Mouse (Mus musculus) lung, adult 2 months (tissue): ENCODE data around the gene Olfr591.

ENCODE experiments used
- CTCF ChIP-seq: fragments of 200-500 bp; IDR thresholded peaks from 2 replicates; pipeline ENCODE4 v1.5.1; 2011; ENCODE audit warnings: mild to moderate bottlenecking, low read length, control low read depth; ENCODE audit not compliant: insufficient read depth
- POLR2A ChIP-seq: fragments of 200-500 bp; IDR thresholded peaks from 2 replicates; pipeline ENCODE4 v1.6.1; 2011; ENCODE audit warnings: low read depth, mild to moderate bottlenecking, control low read depth, low read length, borderline replicate concordance; ENCODE audit errors: extremely low read depth

DNA sequence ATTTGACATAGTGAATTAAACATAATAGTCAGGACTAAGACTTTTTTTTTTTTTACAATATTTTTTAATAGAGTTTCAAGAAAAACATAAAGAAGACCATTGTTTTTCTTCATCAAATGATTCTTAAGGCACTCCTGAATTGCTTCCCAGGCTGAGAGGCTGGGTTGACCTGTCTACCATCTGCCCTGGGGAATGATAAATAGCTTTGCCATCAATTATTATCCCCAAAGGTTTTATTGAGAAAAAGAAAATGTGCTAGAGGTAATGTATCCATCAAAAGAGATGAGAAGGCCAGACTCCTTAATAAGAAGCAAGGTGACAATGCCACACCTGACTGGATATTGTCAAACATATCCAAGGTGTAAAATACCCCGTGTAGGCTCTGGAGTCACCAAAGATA, 37.6 kb downstream of the Olfr591 start, which contains the start of gene Olfr588-ps1:
- TF ChIP-seq CTCF (no peak), POLR2A (no peak)
